Mouse (Mus musculus) intestine, embryonic 15.5 days (tissue): ENCODE measurements around the gene Unc93b1. TPM values are rescaled to one million over a fixed set of nuclear protein-coding genes. Genes with fewer than 3 reads are reported as not detected.

Experiments used
- ATAC-seq: fragments of 200-750 bp; cut with Nextera tagmentation; 2 replicates; pipeline ENCODE4 v1.8.0; 2017; ENCODE audit warnings: moderate TSS enrichment, moderate library complexity
- H3K27ac ChIP-seq: fragments of 300-500 bp; sonication (generic); 2 replicates; pipeline ENCODE4 v1.5.1; 2015; ENCODE audit warnings: mild to moderate bottlenecking, inconsistent platforms
- H3K27me3 ChIP-seq: fragments of 300-500 bp; sonication (generic); replicated peaks from 2 replicates; pipeline ENCODE4 v1.6.1; 2015; ENCODE audit warnings: inconsistent platforms
- H3K36me3 ChIP-seq: fragments of 300-500 bp; sonication (generic); 2 replicates; pipeline ENCODE4 v1.6.1; 2015; ENCODE audit warnings: inconsistent platforms
- H3K4me1 ChIP-seq: fragments of 300-500 bp; sonication (generic); replicated peaks from 2 replicates; pipeline ENCODE4 v1.6.1; 2015; ENCODE audit warnings: inconsistent platforms
- H3K4me2 ChIP-seq: fragments of 300-500 bp; sonication (generic); replicated peaks from 2 replicates; pipeline ENCODE4 v1.6.1; 2015; ENCODE audit warnings: mild to moderate bottlenecking, inconsistent platforms
- H3K4me3 ChIP-seq: fragments of 300-500 bp; sonication (generic); replicated peaks from 2 replicates; pipeline ENCODE4 v1.5.1; 2015; ENCODE audit warnings: inconsistent platforms
- H3K9ac ChIP-seq: fragments of 300-500 bp; sonication (generic); 2 replicates; pipeline ENCODE4 v1.6.1; 2015; ENCODE audit warnings: inconsistent platforms
- H3K9me3 ChIP-seq: fragments of 300-500 bp; sonication (generic); 2 replicates; pipeline ENCODE4 v1.6.1; 2016; ENCODE audit warnings: inconsistent platforms
- WGBS: fragments of 180-500 bp; shearing (Covaris S2); methylation state at CpG from one replicate; pipeline ENCODE4 v1.1.7; 2015; 5-methylcytosine and 5-hydroxymethylcytosine counted together
- polyA plus RNA-seq: library from polyadenylated mRNA; unstranded; fragments of >200 nt; fragmentation: Nextera tagmentation; extraction: Ambion mirVana; gene quantifications from 2 replicates; pipeline ENCODE4 v1.2.1, GENCODE M21; 2015

Gene Unc93b1
- polyA plus RNA-seq, 1 experiment from 2014 or later, result 20.2 TPM

- Histone ChIP-seq H3K27me3 (no peaks in the 10 kb centered on the region), H3K4me1 (peaks cover 7% of the 10 kb centered on the region), H3K4me2 (no peak overlapping the region), H3K36me3 (no peaks in the 10 kb centered on the region), H3K9ac (no peak overlapping the region), H3K4me3 (no peak overlapping the region), H3K27ac (peak overlapping the region; percentile 59; the same call in 1 of the 2 replicates), H3K9me3 (no peaks in the 10 kb centered on the region)
- peak; percentile 46 for ATAC-seq
- WGBS, result 48% methylated on average over 10 of the region's 10 CpGs
Observed at GRCm38 (mm10) chr19:3922661-3923371, 12.2 kb upstream of the Unc93b1 start.

- no peak overlapping the region for H3K4me3 ChIP-seq
- no peaks in the 10 kb centered on the region for H3K27me3 ChIP-seq
- peak; percentile 35; the same call in 1 of the 2 replicates for ATAC-seq
- peaks cover 7% of the 10 kb centered on the region for H3K4me1 ChIP-seq
- no peaks in the 10 kb centered on the region for H3K36me3 ChIP-seq
- H3K4me2 ChIP-seq, result no peak overlapping the region
- H3K9ac ChIP-seq, result no peak overlapping the region
- WGBS, result 51% methylated on average over 13 of the region's 13 CpGs
- peak overlapping the region; percentile 59 for H3K27ac ChIP-seq
- no peaks in the 10 kb centered on the region for H3K9me3 ChIP-seq
Observed at GRCm38 (mm10) chr19:3923586-3923985, 11.4 kb upstream of the Unc93b1 start.

GRCm38 (mm10) chr19:3924190-3924589 lies 10.8 kb upstream of the Unc93b1 start:
- 83% methylated on average over 8 of the region's 8 CpGs for WGBS
- Histone ChIP-seq H3K27ac (peak overlapping the region; percentile 59; the same call in 1 of the 2 replicates), H3K36me3 (no peaks in the 10 kb centered on the region), H3K9ac (no peak overlapping the region), H3K9me3 (no peaks in the 10 kb centered on the region), H3K27me3 (no peaks in the 10 kb centered on the region), H3K4me2 (no peak overlapping the region), H3K4me1 (peaks cover 10% of the 10 kb centered on the region), H3K4me3 (no peak overlapping the region)
- no peak for ATAC-seq

- no peak overlapping the region for H3K4me3 ChIP-seq
- H3K9ac ChIP-seq, result no peak overlapping the region
- H3K27ac ChIP-seq, result no peak overlapping the region
- ATAC-seq, result no peak
- no peak overlapping the region for H3K4me2 ChIP-seq
- no peaks in the 10 kb centered on the region for H3K27me3 ChIP-seq
- H3K9me3 ChIP-seq, result no peaks in the 10 kb centered on the region
- WGBS, result 92% methylated on average over 7 of the region's 7 CpGs
- H3K4me1 ChIP-seq, result peaks cover 17% of the 10 kb centered on the region
- H3K36me3 ChIP-seq, result no peaks in the 10 kb centered on the region
Observed at GRCm38 (mm10) chr19:3924868-3925267, 10.1 kb upstream of the Unc93b1 start.

GRCm38 (mm10) chr19:3925859-3926258 lies 9.1 kb upstream of the Unc93b1 start:
- Histone ChIP-seq H3K27me3 (no peaks in the 10 kb centered on the region), H3K36me3 (no peaks in the 10 kb centered on the region), H3K9me3 (no peaks in the 10 kb centered on the region), H3K9ac (no peak overlapping the region), H3K4me2 (no peak overlapping the region), H3K4me1 (peaks cover 27% of the 10 kb centered on the region), H3K27ac (no peak overlapping the region), H3K4me3 (no peak overlapping the region)
- 82% methylated on average over 6 of the region's 6 CpGs for WGBS
- ATAC-seq, result no peak

GRCm38 (mm10) chr19:3926279-3926678 lies 8.7 kb upstream of the Unc93b1 start:
- Histone ChIP-seq H3K27ac (no peak overlapping the region), H3K27me3 (no peaks in the 10 kb centered on the region), H3K9me3 (no peaks in the 10 kb centered on the region), H3K4me1 (peaks cover 29% of the 10 kb centered on the region), H3K4me3 (no peak overlapping the region), H3K36me3 (no peaks in the 10 kb centered on the region), H3K9ac (no peak overlapping the region), H3K4me2 (no peak overlapping the region)
- WGBS, result 53% methylated on average over 3 of the region's 3 CpGs
- ATAC-seq, result no peak

- Histone ChIP-seq H3K4me3 (no peak overlapping the region), H3K9ac (no peak overlapping the region), H3K9me3 (no peaks in the 10 kb centered on the region), H3K27me3 (no peaks in the 10 kb centered on the region), H3K27ac (no peak overlapping the region), H3K36me3 (no peaks in the 10 kb centered on the region), H3K4me2 (no peak overlapping the region), H3K4me1 (peaks cover 29% of the 10 kb centered on the region)
- 65% methylated on average over 6 of the region's 6 CpGs for WGBS
- ATAC-seq, result no peak
Observed at GRCm38 (mm10) chr19:3926685-3927084, 8.3 kb upstream of the Unc93b1 start.

- Histone ChIP-seq H3K36me3 (no peaks in the 10 kb centered on the region), H3K9me3 (no peaks in the 10 kb centered on the region), H3K27me3 (no peaks in the 10 kb centered on the region), H3K9ac (no peak overlapping the region), H3K4me3 (no peak overlapping the region), H3K27ac (no peak overlapping the region), H3K4me1 (peaks cover 26% of the 10 kb centered on the region), H3K4me2 (no peak overlapping the region)
- WGBS, result 89% methylated on average over 4 of the region's 4 CpGs
- ATAC-seq, result no peak
Observed at GRCm38 (mm10) chr19:3927989-3928388, 7.0 kb upstream of the Unc93b1 start.

GRCm38 (mm10) chr19:3928779-3929178 lies 6.2 kb upstream of the Unc93b1 start:
- no peak overlapping the region for H3K4me2 ChIP-seq

GRCm38 (mm10) chr19:3929211-3929941 lies 5.6 kb upstream of the Unc93b1 start, which contains the start of gene Aldh3b1:
Aldh3b1 (minus strand) TSS chr19:3929808.
- no peaks in the 10 kb centered on the region for H3K36me3 ChIP-seq
- H3K27me3 ChIP-seq, result no peaks in the 10 kb centered on the region
- ATAC-seq, result peak; percentile 80
- H3K9me3 ChIP-seq, result no peaks in the 10 kb centered on the region
- 0 out of 2 replicates have a peak within 1 kb of the TSS, but pooled peaks have one; percentile 9 for H3K4me2 ChIP-seq
- no peak within 1 kb of the TSS for H3K9ac ChIP-seq
- H3K4me1 ChIP-seq, result peaks cover 22% of the 10 kb centered on the region
- no peak within 1 kb of the TSS for H3K4me3 ChIP-seq
- peak within 1 kb of the TSS; percentile 72 for H3K27ac ChIP-seq
- 42% methylated on average over 12 of the region's 12 CpGs for WGBS

More at GRCm38 (mm10) chr19:3928779-3929178, 6.2 kb upstream of the Unc93b1 start:
- 88% methylated on average over 4 of the region's 4 CpGs for WGBS
- Histone ChIP-seq H3K9me3 (no peaks in the 10 kb centered on the region), H3K9ac (no peak overlapping the region), H3K36me3 (no peaks in the 10 kb centered on the region), H3K27me3 (no peaks in the 10 kb centered on the region), H3K4me1 (peaks cover 25% of the 10 kb centered on the region), H3K4me3 (no peak overlapping the region), H3K27ac (no peak overlapping the region)
- ATAC-seq, result no peak

- WGBS, result 70% methylated on average over 21 of the region's 21 CpGs
Observed at GRCm38 (mm10) chr19:3930262-3931057, 4.5 kb upstream of the Unc93b1 start.

GRCm38 (mm10) chr19:3931716-3932115 lies 3.3 kb upstream of the Unc93b1 start:
- H3K4me1 ChIP-seq, result peaks cover 35% of the 10 kb centered on the region
- H3K27ac ChIP-seq, result no peak overlapping the region
- H3K4me2 ChIP-seq, result no peak overlapping the region
- H3K4me3 ChIP-seq, result no peak overlapping the region
- 88% methylated on average over 9 of the region's 9 CpGs for WGBS
- no peaks in the 10 kb centered on the region for H3K36me3 ChIP-seq
- no peaks in the 10 kb centered on the region for H3K27me3 ChIP-seq
- H3K9ac ChIP-seq, result no peak overlapping the region
- no peaks in the 10 kb centered on the region for H3K9me3 ChIP-seq
- no peak for ATAC-seq

More at GRCm38 (mm10) chr19:3930262-3931057, 4.5 kb upstream of the Unc93b1 start:
- ATAC-seq, result no peak
- Histone ChIP-seq H3K4me2 (no peak overlapping the region), H3K9me3 (no peaks in the 10 kb centered on the region), H3K4me1 (peaks cover 26% of the 10 kb centered on the region), H3K27ac (peak overlapping the region; percentile 72; the same call in 1 of the 2 replicates), H3K4me3 (no peak overlapping the region), H3K36me3 (no peaks in the 10 kb centered on the region), H3K27me3 (no peaks in the 10 kb centered on the region), H3K9ac (no peak overlapping the region)
